Mouse (Mus musculus) Patski (cell line): ENCODE data around the gene Larp6. TPM values are rescaled to one million over a fixed set of nuclear protein-coding genes. Genes with fewer than 3 reads are reported as not detected.

ENCODE experiments used
- ATAC-seq: fragments of 100-300 bp; one replicate; pipeline ENCODE4 v1.8.0; 2021
- CTCF ChIA-PET: fragments of 350-600 bp; sonication (Branson Sonifier 250); formaldehyde crosslinking; loops from one replicate; lab custom pipeline; 2022; ENCODE audit warnings: inconsistent platforms; lab: Charles Lee
- POLR2A ChIA-PET: fragments of 350-600 bp; sonication (Branson Sonifier 250); formaldehyde crosslinking; loops from one replicate; lab custom pipeline; 2022; ENCODE audit warnings: antibody characterized with exemption, inconsistent platforms; lab: Charles Lee
- DNase-seq: peaks from one replicate; pipeline ENCODE4 v3.0.0-alpha.2; 2011; ENCODE audit warnings: low read depth, low spot score
- H3K27me3 ChIP-seq: fragments of 371-371 bp; one replicate; pipeline ENCODE4 v1.5.1; 2021
- CTCF ChIP-seq: fragments of 100-300 bp; IDR thresholded peaks from one replicate; pipeline ENCODE4 v1.5.1; 2021
- in situ Hi-C: fragments of 300-500 bp; cut with MboI; formaldehyde crosslinking; loops from 3 replicates; pipeline ENCODE4 v1.11.1; 2018; ENCODE audit warnings: low pct_unique_long_range_greater_than_20kb, mixed read lengths
- polyA plus RNA-seq: library from polyadenylated mRNA; unstranded; gene quantifications from one replicate; pipeline ENCODE4 v1.2.3, GENCODE M21; 2021

Larp6 gene
- polyA plus RNA-seq, 1 experiment from 2014 or later, result not detected

DNA sequence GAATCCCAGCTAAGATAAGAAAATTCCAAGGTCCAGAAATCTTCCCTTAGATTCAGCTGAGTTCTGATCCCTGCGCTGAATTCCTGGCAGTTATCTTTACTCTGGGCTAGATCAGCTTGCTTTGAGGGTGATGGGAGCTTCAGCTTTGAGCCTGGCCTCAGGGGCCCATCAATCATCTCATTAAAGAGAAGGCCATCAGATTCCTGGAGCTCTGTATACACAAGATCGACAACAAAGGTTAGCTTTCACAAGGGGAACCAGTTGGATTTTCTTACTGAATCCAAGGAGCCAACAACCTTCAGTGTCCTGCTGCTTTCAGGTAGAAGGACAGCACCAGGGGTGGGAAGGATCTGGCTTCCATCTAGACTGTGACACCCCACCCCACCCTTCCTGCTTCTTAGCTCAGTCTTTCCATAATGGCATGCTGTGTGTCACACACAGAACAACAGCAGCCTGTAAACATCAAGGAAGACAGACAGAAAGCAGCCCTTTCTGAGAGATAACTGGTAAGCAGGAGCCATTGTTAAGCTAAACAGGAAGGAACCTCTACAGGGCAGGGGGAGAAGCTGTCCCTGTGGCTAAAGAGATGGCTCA lies 74.8 kb downstream of the Larp6 start:
- CTCF ChIA-PET, result interaction anchor here (1.0 kb wide), 1 partner anchor 85 kb away, joined by 3 read pairs; no protein-coding TSS in a partner anchor
- POLR2A ChIA-PET, result no interaction called here
- DNase-seq (no peak), ATAC-seq (no peak)
- H3K27me3 ChIP-seq, result peaks cover 3% of the 10 kb centered on the region
- no peak for TF ChIP-seq CTCF
- in situ Hi-C loops, result no loop called here

Other genes starting within 250 kb of the Larp6 start
- 1.8 TPM for gene Thsd4, start 190.9 kb upstream of the Larp6 start, polyA plus RNA-seq
- gene Lrrc49, start 24.8 kb upstream of the Larp6 start, polyA plus RNA-seq, result 22.7 TPM
- 16.3 TPM for gene Uaca, start 81.6 kb downstream of the Larp6 start, polyA plus RNA-seq